Mouse (Mus musculus) heart, embryonic 11.5 days (tissue): ENCODE measurements around the gene Pcmt1. TPM values are rescaled to one million over a fixed set of nuclear protein-coding genes. Genes with fewer than 3 reads are reported as not detected.
A peak's percentile ranks its signal among the peaks of the same experiment; 100 is the strongest.

ENCODE experiments used
- ATAC-seq: fragments of 200-750 bp; cut with Nextera tagmentation; replicated peaks from 2 replicates; pipeline ENCODE4 v1.8.0; 2017; ENCODE audit warnings: moderate library complexity; ENCODE audit not compliant: insufficient number of reproducible peaks, low FRiP score, low TSS enrichment
- H3K27ac ChIP-seq: fragments of 300-500 bp; sonication (generic); 2 replicates; pipeline ENCODE4 v1.5.1; 2014; ENCODE audit warnings: mild to moderate bottlenecking, low read depth, low read length
- H3K27me3 ChIP-seq: fragments of 300-500 bp; sonication (generic); 2 replicates; pipeline ENCODE4 v1.6.1; 2014; ENCODE audit warnings: mild to moderate bottlenecking, low read length, mixed read lengths; ENCODE audit not compliant: control insufficient read depth, insufficient read depth
- H3K36me3 ChIP-seq: fragments of 300-500 bp; sonication (generic); 2 replicates; pipeline ENCODE4 v1.6.1; 2014; ENCODE audit warnings: mild to moderate bottlenecking, low read length, moderate library complexity, mixed read lengths; ENCODE audit not compliant: control insufficient read depth, insufficient read depth
- H3K4me1 ChIP-seq: fragments of 300-500 bp; sonication (generic); 2 replicates; pipeline ENCODE4 v1.6.1; 2014; ENCODE audit warnings: low read length; ENCODE audit not compliant: control insufficient read depth, insufficient read depth
- H3K4me2 ChIP-seq: fragments of 300-500 bp; sonication (generic); 2 replicates; pipeline ENCODE4 v1.6.1; 2014; ENCODE audit warnings: mild to moderate bottlenecking, moderate library complexity
- H3K4me3 ChIP-seq: fragments of 300-500 bp; sonication (generic); 2 replicates; pipeline ENCODE4 v1.5.1; 2014; ENCODE audit warnings: low read depth, low read length
- H3K9ac ChIP-seq: fragments of 300-500 bp; sonication (generic); 2 replicates; pipeline ENCODE4 v1.6.1; 2014; ENCODE audit warnings: mild to moderate bottlenecking, low read depth, low read length, moderate library complexity
- H3K9me3 ChIP-seq: fragments of 300-500 bp; sonication (generic); replicated peaks from 2 replicates; pipeline ENCODE4 v1.6.1; 2016; ENCODE audit warnings: low read length; ENCODE audit not compliant: control insufficient read depth
- WGBS: fragments of 180-500 bp; shearing (Covaris S2); extraction: QIAGEN DNeasy Blood & Tissue Kit; methylation state at CpG from one replicate; pipeline ENCODE4 v1.1.7; 2014; ENCODE audit not compliant: insufficient replicate concordance; 5-methylcytosine and 5-hydroxymethylcytosine counted together
- polyA plus RNA-seq: library from polyadenylated mRNA; unstranded; fragments of >200 nt; fragmentation: Nextera tagmentation; extraction: Ambion mirVana; gene quantifications from 2 replicates; pipeline ENCODE4 v1.2.1, GENCODE M21; 2014

The Pcmt1 gene
- polyA plus RNA-seq, 1 experiment from 2014 or later, result 135 TPM

DNA sequence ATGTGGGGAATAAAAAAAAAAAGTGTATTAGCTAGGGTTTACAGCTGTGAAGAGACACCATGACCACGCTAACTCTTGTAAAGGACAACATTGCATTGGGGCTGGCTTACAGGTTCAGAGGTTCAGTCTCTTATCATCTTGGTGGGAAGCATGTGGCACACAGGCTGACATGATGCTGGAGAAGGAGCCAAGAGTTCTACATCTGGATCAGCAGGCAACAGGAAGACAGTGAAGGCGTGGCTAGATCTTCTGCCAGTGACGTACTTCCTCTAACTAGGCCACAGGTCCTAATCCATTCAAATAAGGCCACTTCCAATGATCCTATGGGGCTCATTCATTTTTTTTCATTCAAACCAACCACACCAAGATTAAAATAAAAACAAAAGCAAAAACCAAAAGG is 19.2 kb upstream of the Pcmt1 start:
- ATAC-seq, result no peak
- H3K36me3 ChIP-seq, result peaks cover 33% of the 10 kb centered on the region
- no peaks in the 10 kb centered on the region for H3K4me1 ChIP-seq
- no peak overlapping the region for H3K9ac ChIP-seq
- 80% methylated on average over 3 of the region's 3 CpGs for WGBS
- no peak overlapping the region for H3K27ac ChIP-seq
- H3K9me3 ChIP-seq, result no peaks in the 10 kb centered on the region
- H3K4me3 ChIP-seq, result no peak overlapping the region
- H3K27me3 ChIP-seq, result no peaks in the 10 kb centered on the region
- H3K4me2 ChIP-seq, result no peak overlapping the region

DNA sequence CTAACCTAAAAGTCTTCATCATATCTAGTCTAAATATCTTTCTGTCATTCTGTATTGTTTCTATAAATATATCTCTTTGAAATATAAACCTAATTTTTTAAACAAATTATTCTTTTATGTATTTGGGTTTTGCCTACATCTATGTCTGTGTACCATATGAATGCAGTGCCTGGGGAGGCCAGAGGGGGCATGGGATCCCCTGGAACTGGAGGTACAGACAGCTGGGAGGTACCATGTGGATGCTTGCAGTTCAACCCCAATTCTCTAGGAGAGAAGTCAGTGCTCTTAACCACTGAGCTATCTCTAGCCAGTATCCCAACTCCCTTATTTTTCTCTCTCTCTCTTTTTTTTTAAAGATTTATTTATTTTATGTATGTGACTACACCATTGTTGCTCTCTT is 14.3 kb upstream of the Pcmt1 start:
- H3K9me3 ChIP-seq, result no peaks in the 10 kb centered on the region
- H3K9ac ChIP-seq, result no peak overlapping the region
- H3K36me3 ChIP-seq, result peaks cover 31% of the 10 kb centered on the region
- H3K4me1 ChIP-seq, result no peaks in the 10 kb centered on the region
- H3K27me3 ChIP-seq, result no peaks in the 10 kb centered on the region
- no peak overlapping the region for H3K27ac ChIP-seq
- ATAC-seq, result no peak
- H3K4me2 ChIP-seq, result no peak overlapping the region
- no peak overlapping the region for H3K4me3 ChIP-seq

GRCm38 (mm10) chr10:7686902-7687301 is 6.0 kb upstream of the Pcmt1 start:
- Histone ChIP-seq H3K4me3 (no peak overlapping the region), H3K27ac (no peak overlapping the region), H3K9me3 (no peaks in the 10 kb centered on the region), H3K4me2 (no peak overlapping the region), H3K4me1 (peaks cover 6% of the 10 kb centered on the region; the same call in 1 of the 2 replicates), H3K9ac (no peak overlapping the region), H3K36me3 (peaks cover 3% of the 10 kb centered on the region), H3K27me3 (no peaks in the 10 kb centered on the region)
- ATAC-seq, result no peak; the same call in 1 of the 2 replicates
- WGBS, result 85% methylated on average over 6 of the region's 6 CpGs

- Histone ChIP-seq H3K27ac (0 out of 2 replicates have a peak overlapping the region, but pooled peaks have one; percentile 99), H3K27me3 (no peaks in the 10 kb centered on the region), H3K4me2 (peak overlapping the region; percentile 80), H3K9me3 (no peaks in the 10 kb centered on the region), H3K36me3 (peaks cover 9% of the 10 kb centered on the region), H3K4me3 (peak overlapping the region; percentile 100), H3K4me1 (peaks cover 14% of the 10 kb centered on the region), H3K9ac (peak overlapping the region; percentile 99; the same call in 1 of the 2 replicates)
- no peak for ATAC-seq
- 58% methylated on average over 3 of the region's 3 CpGs for WGBS
Measured at GRCm38 (mm10) chr10:7682249-7682648, 1.3 kb upstream of the Pcmt1 start.

DNA sequence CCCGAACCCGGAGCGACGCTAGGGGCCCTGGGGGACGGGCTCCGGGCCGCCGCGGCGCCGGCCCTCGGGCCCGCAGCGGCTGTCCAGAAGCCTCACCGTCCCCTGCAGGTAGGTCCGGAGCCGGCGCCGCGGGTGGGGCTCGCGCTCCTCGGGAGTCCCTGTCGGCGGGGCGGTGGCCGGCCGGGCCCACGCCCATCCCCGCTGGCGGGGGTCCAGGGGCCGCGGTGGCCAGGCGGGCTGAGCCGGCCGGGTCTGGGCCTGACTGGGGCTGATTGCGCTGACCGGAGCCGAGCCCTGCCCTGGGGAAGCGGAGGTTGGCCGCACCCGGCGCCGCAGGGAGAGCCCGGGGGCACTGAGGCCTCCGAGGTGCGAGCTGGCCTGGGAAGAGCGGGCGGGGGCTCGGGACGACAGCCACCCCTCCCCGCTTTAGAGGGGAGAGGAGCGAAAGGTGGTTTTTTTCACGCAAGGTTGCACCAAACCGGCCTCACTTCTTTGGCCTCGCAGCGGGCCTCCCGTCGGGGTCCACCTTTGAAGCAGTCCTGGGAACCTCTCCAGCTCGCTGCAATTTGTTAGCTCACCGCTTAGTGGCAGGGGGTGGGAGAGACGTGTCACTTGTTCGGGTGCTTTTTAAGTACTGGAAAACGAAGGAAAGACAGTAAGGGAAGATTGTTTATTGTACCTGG is 548 bp upstream of the Pcmt1 start:
- no peaks in the 10 kb centered on the region for H3K9me3 ChIP-seq
- peak overlapping the region; percentile 100 for H3K4me3 ChIP-seq
- H3K27ac ChIP-seq, result peak overlapping the region; percentile 99
- H3K4me1 ChIP-seq, result peaks cover 14% of the 10 kb centered on the region
- WGBS, result under 1% methylated on average over 44 of the region's 64 CpGs
- H3K4me2 ChIP-seq, result peak overlapping the region; percentile 80
- H3K27me3 ChIP-seq, result no peaks in the 10 kb centered on the region
- peak; percentile 91 for ATAC-seq
- peak overlapping the region; percentile 99 for H3K9ac ChIP-seq
- peaks cover 11% of the 10 kb centered on the region for H3K36me3 ChIP-seq

DNA sequence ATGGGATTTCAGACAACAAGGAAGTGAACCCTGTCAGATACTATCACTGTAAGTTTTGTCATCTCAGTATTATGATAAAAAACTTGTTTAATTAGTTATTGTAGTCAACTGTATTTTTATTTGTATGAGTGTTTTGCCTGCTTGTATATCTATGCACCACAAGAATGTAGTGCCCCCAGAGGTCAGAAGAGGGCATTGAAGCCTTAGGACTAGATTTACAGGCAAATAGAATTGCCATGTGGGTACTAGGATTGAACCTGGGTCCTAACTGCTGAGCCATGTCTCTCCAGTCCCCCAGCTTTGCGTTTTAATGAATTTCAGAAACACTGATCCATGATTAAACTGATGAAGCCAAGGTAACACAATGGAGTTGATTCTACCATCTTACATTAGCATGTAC is 7.3 kb downstream of the Pcmt1 start:
- no peak overlapping the region for H3K27ac ChIP-seq
- H3K4me1 ChIP-seq, result no peaks in the 10 kb centered on the region
- no peak overlapping the region for H3K4me3 ChIP-seq
- H3K9me3 ChIP-seq, result no peaks in the 10 kb centered on the region
- H3K9ac ChIP-seq, result no peak overlapping the region
- 66% methylated on average over 1 of the region's 1 CpGs for WGBS
- ATAC-seq, result no peak
- no peaks in the 10 kb centered on the region for H3K27me3 ChIP-seq
- H3K4me2 ChIP-seq, result no peak overlapping the region
- H3K36me3 ChIP-seq, result peaks cover 19% of the 10 kb centered on the region

- peaks cover 3% of the 10 kb centered on the region; the same call in 1 of the 2 replicates for H3K36me3 ChIP-seq
- H3K9ac ChIP-seq, result peak within 1 kb of the TSS; percentile 78
- peak within 1 kb of the TSS; percentile 82 for H3K4me2 ChIP-seq
- no peaks in the 10 kb centered on the region for H3K27me3 ChIP-seq
- peak within 1 kb of the TSS; percentile 89 for H3K4me3 ChIP-seq
- H3K9me3 ChIP-seq, result no peaks in the 10 kb centered on the region
- peak; percentile 78 for ATAC-seq
- H3K4me1 ChIP-seq, result peaks cover 9% of the 10 kb centered on the region; the same call in 1 of the 2 replicates
- 0% methylated on average over 24 of the region's 24 CpGs for WGBS
- peak within 1 kb of the TSS; percentile 62 for H3K27ac ChIP-seq
Measured at GRCm38 (mm10) chr10:7667342-7667802, 13.6 kb downstream of the Pcmt1 start, which contains the start of gene Nup43. TSS of gene Nup43 (plus strand) at chr10:7667503.

DNA sequence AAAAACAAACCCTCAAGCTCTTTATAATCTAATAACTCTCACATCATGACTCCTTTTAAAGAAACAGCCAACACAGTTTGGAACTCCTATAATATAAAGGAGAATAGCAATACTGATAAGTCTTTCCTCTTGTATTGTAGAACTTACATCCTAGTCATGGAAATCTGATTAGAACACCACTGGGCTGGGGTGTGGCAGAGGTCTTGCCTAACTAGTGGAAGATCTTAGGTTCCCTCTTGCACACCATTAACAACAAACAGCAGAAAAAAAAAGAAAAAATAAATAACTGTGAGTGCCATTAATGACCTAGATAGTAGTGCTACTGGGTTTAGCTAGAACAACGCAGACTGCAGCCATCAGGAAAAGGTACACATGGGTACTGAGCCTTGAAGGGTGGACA is 16.0 kb downstream of the Pcmt1 start:
- Histone ChIP-seq H3K4me2 (no peak overlapping the region), H3K9me3 (no peaks in the 10 kb centered on the region), H3K36me3 (peaks cover 3% of the 10 kb centered on the region; the same call in 1 of the 2 replicates), H3K4me3 (no peak overlapping the region), H3K4me1 (peaks cover 9% of the 10 kb centered on the region; the same call in 1 of the 2 replicates), H3K9ac (no peak overlapping the region), H3K27me3 (no peaks in the 10 kb centered on the region), H3K27ac (no peak overlapping the region)
- ATAC-seq, result no peak
- WGBS, result 91% methylated on average over 1 of the region's 1 CpGs
